Mouse (Mus musculus) stomach, postnatal 0 days (tissue): Measurements from ENCODE around the gene Skap2.

Experiments
- CTCF ChIP-seq: IDR thresholded peaks from 2 replicates; pipeline ENCODE4 v1.5.1; 2016; ENCODE audit warnings: antibody characterized with exemption, low read depth, mild to moderate bottlenecking, moderate library complexity
- EP300 ChIP-seq: optimal IDR thresholded peaks from 2 replicates; pipeline ENCODE3; 2016; ENCODE audit warnings: antibody characterized with exemption

DNA sequence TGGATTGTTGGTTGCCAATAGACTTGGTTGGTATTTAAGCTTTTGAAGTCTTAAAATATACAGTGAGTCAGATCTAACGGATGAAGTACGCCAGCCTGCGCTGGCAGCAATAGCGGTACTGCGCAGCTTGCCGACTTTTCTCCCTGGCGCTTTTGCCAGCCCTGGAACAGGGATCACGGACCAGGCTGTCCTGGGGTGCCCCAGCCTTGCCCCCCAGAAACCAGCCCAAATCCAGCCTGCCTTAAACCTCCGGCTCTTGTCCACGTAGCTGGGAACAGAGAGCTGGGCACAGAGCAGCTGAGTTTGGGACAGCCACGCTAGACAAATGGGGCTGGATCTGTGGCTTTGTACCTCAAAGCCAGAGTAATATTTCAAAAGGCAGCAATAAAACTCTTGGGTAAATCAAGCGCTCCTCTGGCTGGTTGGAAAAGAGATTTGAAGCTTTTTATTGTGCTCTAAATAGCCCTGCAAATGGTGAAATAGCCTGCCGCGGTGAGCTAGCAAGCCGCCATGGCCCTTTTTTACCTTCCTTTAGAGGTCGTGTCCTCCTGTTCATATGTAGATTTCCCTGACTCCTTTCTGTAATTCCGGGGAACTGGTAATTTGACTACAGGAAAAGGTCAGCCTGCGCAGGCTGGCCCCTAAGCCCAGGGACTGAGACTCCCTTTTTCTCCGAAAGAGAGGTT, 6.2 kb downstream of the Skap2 start:
- TF ChIP-seq CTCF (no peak), EP300 (no peak)
